19 mouse cellular contexts compared by ENCODE assay signal in the genomic region with DNA sequence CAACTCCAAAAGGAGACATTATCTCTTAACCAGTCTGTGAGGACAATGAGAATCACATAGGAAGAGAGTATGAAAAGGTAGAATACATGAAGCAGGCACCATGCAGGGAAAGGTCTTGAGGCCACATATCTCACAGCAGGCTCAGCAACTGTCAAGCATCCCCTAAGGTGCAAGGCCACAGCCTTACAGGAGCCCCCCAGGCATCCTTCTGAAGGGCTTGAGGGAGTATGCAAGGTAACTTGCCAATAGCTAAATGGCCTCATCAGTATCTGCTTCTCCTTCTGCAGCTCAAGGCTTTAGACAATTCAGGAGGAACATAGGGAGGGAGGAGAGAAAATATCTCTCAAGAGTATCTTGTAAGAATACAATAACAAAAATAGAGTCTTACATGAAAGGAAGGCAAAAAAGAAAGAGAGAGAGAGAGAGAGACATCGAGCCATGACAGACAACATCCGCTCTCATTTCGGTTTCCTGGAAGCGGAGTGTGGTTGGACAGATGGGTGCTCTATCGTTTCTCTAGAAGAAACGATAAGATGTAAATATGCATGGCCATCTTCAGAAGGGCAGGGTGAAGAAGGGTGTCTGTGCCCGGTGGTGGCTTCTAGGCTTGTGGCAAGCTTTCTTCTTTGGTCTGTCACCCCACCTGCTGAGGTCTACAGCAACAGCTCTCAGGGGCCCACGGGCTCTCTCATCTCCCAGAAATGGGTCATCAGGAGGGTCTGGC.
A peak's percentile ranks its signal among the peaks of the same experiment; 100 is the strongest.
DNase-seq lines count a peak whose midpoint lies in the region; ATAC-seq and TF ChIP-seq lines count a peak whose summit lies in the region.
"Had no signal": no experiment of that assay in that cellular context is flagged by ENCODE, and none has a peak within 500 bp of the region (broad histone marks: within the 10 kb centered on the region; RNA-seq: fewer than 3 reads in every experiment).

No protein-coding gene starts in this region.

- H3K36me3 ChIP-seq in liver, adult 2 months (ENCODE audit: control insufficient read depth, insufficient read depth, low read length) = no peaks in the 10 kb centered on the region
- H3K36me3 ChIP-seq in liver, embryonic 11.5 days (ENCODE audit: control insufficient read depth, insufficient read depth, low read length) = no peaks in the 10 kb centered on the region
- H3K36me3 ChIP-seq in small intestine, adult 2 months (ENCODE audit: control insufficient read depth, insufficient read depth, low read length) = no peaks in the 10 kb centered on the region
- no peaks in the 10 kb centered on the region for H3K36me3 ChIP-seq in hindbrain, embryonic 12.5 days
- no peaks in the 10 kb centered on the region for H3K36me3 ChIP-seq in hindbrain, embryonic 11.5 days (ENCODE audit: control insufficient read depth, insufficient read depth, low read length)
- H3K36me3 ChIP-seq: embryonic facial prominence, embryonic 13.5 days; forebrain, embryonic 15.5 days; heart, embryonic 12.5 days; limb, embryonic 13.5 days; liver, embryonic 15.5 days had no signal

- no peak for ATAC-seq in liver, embryonic 11.5 days (replicated peaks; ENCODE audit: low FRiP score)
- ATAC-seq in CD4-positive, CD25-positive, alpha-beta regulatory T cell, adult 4 months = peak; percentile 80
- no peak for ATAC-seq in hindbrain, embryonic 12.5 days (ENCODE audit: low FRiP score)
- ATAC-seq in hindbrain, embryonic 11.5 days (ENCODE audit: low FRiP score) = no peak
- ATAC-seq: forebrain, embryonic 15.5 days; hindbrain, postnatal 0 days had no signal

- no peaks in the 10 kb centered on the region for H3K9me3 ChIP-seq in liver, embryonic 11.5 days (ENCODE audit: control insufficient read depth, low read length)
- no peaks in the 10 kb centered on the region for H3K9me3 ChIP-seq in hindbrain, embryonic 12.5 days (replicated peaks)
- no peaks in the 10 kb centered on the region for H3K9me3 ChIP-seq in hindbrain, embryonic 11.5 days (ENCODE audit: control insufficient read depth, low read length)
- H3K9me3 ChIP-seq: embryonic facial prominence, embryonic 13.5 days; forebrain, embryonic 15.5 days; heart, embryonic 12.5 days; limb, embryonic 13.5 days; liver, embryonic 15.5 days had no signal

- H3K4me3 ChIP-seq in liver, adult 2 months (ENCODE audit: insufficient read depth, low read depth, low read length) = no peak overlapping the region
- H3K4me3 ChIP-seq in liver, embryonic 11.5 days (ENCODE audit: low read depth, low read length) = no peak overlapping the region
- no peak overlapping the region for H3K4me3 ChIP-seq in small intestine, adult 2 months (ENCODE audit: low read depth, low read length)
- no peak overlapping the region for H3K4me3 ChIP-seq in hindbrain, embryonic 12.5 days
- no peak overlapping the region for H3K4me3 ChIP-seq in hindbrain, embryonic 11.5 days (ENCODE audit: low read depth, low read length)
- H3K4me3 ChIP-seq: embryonic facial prominence, embryonic 13.5 days; forebrain, embryonic 15.5 days; heart, embryonic 12.5 days; limb, embryonic 13.5 days; liver, embryonic 15.5 days had no signal

- H3K4me1 ChIP-seq in liver, adult 2 months (ENCODE audit: control insufficient read depth, insufficient read depth, low read length) = no peaks in the 10 kb centered on the region
- H3K4me1 ChIP-seq in liver, embryonic 11.5 days (replicated peaks; ENCODE audit: control insufficient read depth, insufficient read depth, low read length) = no peaks in the 10 kb centered on the region
- no peaks in the 10 kb centered on the region for H3K4me1 ChIP-seq in small intestine, adult 2 months (ENCODE audit: control insufficient read depth, insufficient read depth, insufficient read length, low read length)
- 0 out of 2 replicates have a peak, but pooled peaks cover under 1% of the 10 kb centered on the region for H3K4me1 ChIP-seq in hindbrain, embryonic 12.5 days
- H3K4me1 ChIP-seq in hindbrain, embryonic 11.5 days (replicated peaks; ENCODE audit: control insufficient read depth, insufficient read depth, low read length) = no peaks in the 10 kb centered on the region
- H3K4me1 ChIP-seq: embryonic facial prominence, embryonic 13.5 days; forebrain, embryonic 15.5 days; heart, embryonic 12.5 days; limb, embryonic 13.5 days; liver, embryonic 15.5 days had no signal

- no peak for TF ChIP-seq POLR2A in liver, adult 2 months (IDR thresholded peaks at IDR 0.05; ENCODE audit: extremely low read depth, insufficient read depth, low read length)
- TF ChIP-seq POLR2A in small intestine, adult 2 months (IDR thresholded peaks at IDR 0.05; ENCODE audit: low read depth, low read length) = no peak

- no peak overlapping the region for H3K4me2 ChIP-seq in liver, embryonic 11.5 days
- H3K4me2 ChIP-seq in hindbrain, embryonic 12.5 days (replicated peaks) = no peak overlapping the region
- no peak overlapping the region for H3K4me2 ChIP-seq in hindbrain, embryonic 11.5 days (replicated peaks; ENCODE audit: low read depth, low read length)
- H3K4me2 ChIP-seq: embryonic facial prominence, embryonic 13.5 days; forebrain, embryonic 15.5 days; heart, embryonic 12.5 days; limb, embryonic 13.5 days; liver, embryonic 15.5 days had no signal

- no peaks in the 10 kb centered on the region for H3K79me2 ChIP-seq in liver, adult 2 months (ENCODE audit: control insufficient read depth, insufficient read depth, low read length)

- H3K27ac ChIP-seq in liver, adult 2 months (replicated peaks; ENCODE audit: insufficient read depth, low read depth, low read length) = no peak overlapping the region
- no peak overlapping the region for H3K27ac ChIP-seq in liver, embryonic 11.5 days (ENCODE audit: low read depth, low read length)
- H3K27ac ChIP-seq in small intestine, adult 2 months (ENCODE audit: insufficient read depth, low read depth, low read length) = peak overlapping the region; percentile 66
- no peak overlapping the region for H3K27ac ChIP-seq in hindbrain, embryonic 12.5 days
- no peak overlapping the region for H3K27ac ChIP-seq in hindbrain, embryonic 11.5 days (ENCODE audit: low read depth, low read length)
- H3K27ac ChIP-seq: embryonic facial prominence, embryonic 13.5 days; forebrain, embryonic 15.5 days; hindbrain, postnatal 0 days; kidney, postnatal 0 days; limb, embryonic 13.5 days; liver, embryonic 15.5 days had no signal

- no peaks in the 10 kb centered on the region for H3K27me3 ChIP-seq in liver, adult 2 months (ENCODE audit: control insufficient read depth, insufficient read depth, low read length)
- H3K27me3 ChIP-seq in liver, embryonic 11.5 days (replicated peaks; ENCODE audit: control insufficient read depth, insufficient read depth, low read length) = no peaks in the 10 kb centered on the region
- no peaks in the 10 kb centered on the region for H3K27me3 ChIP-seq in small intestine, adult 2 months (ENCODE audit: control insufficient read depth, insufficient read depth, low read length)
- no peaks in the 10 kb centered on the region for H3K27me3 ChIP-seq in hindbrain, embryonic 12.5 days
- no peaks in the 10 kb centered on the region for H3K27me3 ChIP-seq in hindbrain, embryonic 11.5 days (ENCODE audit: control insufficient read depth, insufficient read depth, low read length)
- H3K27me3 ChIP-seq: embryonic facial prominence, embryonic 13.5 days; forebrain, embryonic 15.5 days; heart, embryonic 12.5 days; limb, embryonic 13.5 days; liver, embryonic 15.5 days had no signal

- DNase-seq in liver, adult 2 months (ENCODE audit: extremely low read depth, low read depth, low spot score) = peak; percentile 4
- no peak for DNase-seq in liver, embryonic 11.5 days (ENCODE audit: low spot score)
- peak; percentile 74 to 85 for DNase-seq in thymus, postnatal 36 days
- no peak for DNase-seq in hindbrain, embryonic 11.5 days (ENCODE audit: low spot score)
- DNase-seq: adrenal gland, adult 8-10 months; cerebellum, postnatal 14 days; heart, postnatal 36 days; kidney, adult 18-20 months; midbrain, embryonic 14.5 days had no signal

- H3K9ac ChIP-seq in liver, adult 2 months (ENCODE audit: low read depth, low read length) = no peak overlapping the region
- H3K9ac ChIP-seq in liver, embryonic 11.5 days (ENCODE audit: low read depth, low read length) = no peak overlapping the region
- no peak overlapping the region for H3K9ac ChIP-seq in hindbrain, embryonic 12.5 days
- no peak overlapping the region for H3K9ac ChIP-seq in hindbrain, embryonic 11.5 days (ENCODE audit: low read depth, low read length)
- H3K9ac ChIP-seq: embryonic facial prominence, embryonic 13.5 days; forebrain, embryonic 15.5 days; heart, embryonic 12.5 days; limb, embryonic 13.5 days; liver, embryonic 15.5 days had no signal

- TF ChIP-seq CTCF in liver, adult 2 months (IDR thresholded peaks at IDR 0.05; ENCODE audit: low read depth, low read length) = no peak
- no peak for TF ChIP-seq CTCF in small intestine, adult 2 months (IDR thresholded peaks at IDR 0.05; ENCODE audit: extremely low read depth, insufficient read length, insufficient replicate concordance, low read depth, low read length)

- WGBS in liver, adult 2 months = 86% methylated on average over 8 of the region's 8 CpGs
- 91% methylated on average over 8 of the region's 8 CpGs for WGBS in liver, embryonic 11.5 days
- WGBS in small intestine, adult 2 months = 91% methylated on average over 8 of the region's 8 CpGs
- WGBS in hindbrain, embryonic 12.5 days = 97% methylated on average over 8 of the region's 8 CpGs
- 91% methylated on average over 8 of the region's 8 CpGs for WGBS in hindbrain, embryonic 11.5 days

Comparison
In these comparisons a context has a peak if more than half of its experiments do, and no peak if none do; other contexts are left out.
1. DNase-seq: peak in liver, adult 2 months (single experiment) and thymus, postnatal 36 days (2 of 2); none in liver, embryonic 11.5 days (single experiment) and hindbrain, embryonic 11.5 days (single experiment).